Mouse (Mus musculus): ENCODE results near the gene Lbx2.

Lbx2 gene

GRCm38 (mm10) chr6:83132176-83132919 is 46.2 kb downstream of the Lbx2 start:
- no peak for DNase-seq (ENCODE audit: low spot score in 2 of 2)

DNA sequence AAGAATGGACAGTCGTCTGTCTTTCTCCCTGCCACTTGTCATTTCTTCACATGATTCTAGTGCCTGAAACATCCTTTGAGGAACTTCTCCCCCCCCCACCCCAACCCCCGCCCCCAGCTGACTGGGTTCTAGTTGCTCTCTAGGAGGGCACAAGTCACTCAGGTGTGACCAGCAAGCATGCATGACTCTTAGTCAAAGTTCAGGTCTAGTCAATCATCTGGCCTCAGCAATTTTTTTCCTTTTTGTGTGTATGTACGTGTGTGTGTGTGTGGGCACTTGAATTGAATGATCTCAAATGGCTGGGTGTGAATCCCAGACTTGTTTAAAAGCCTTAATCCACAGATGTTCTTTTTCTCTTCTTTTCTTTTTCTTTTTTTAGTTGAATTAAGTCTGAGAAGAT is 48.1 kb downstream of the Lbx2 start:
- DNase-seq (ENCODE audit: low spot score in 2 of 2) = no peak

GRCm38 (mm10) chr6:83134951-83135513 is 48.9 kb downstream of the Lbx2 start, which contains the start of gene Rtkn:
Gene Rtkn (plus strand): TSS chr6:83135463.
- no peak for DNase-seq (ENCODE audit: low spot score in 2 of 2)

GRCm38 (mm10) chr6:83135571-83136161 is 49.5 kb downstream of the Lbx2 start:
- no peak for DNase-seq (ENCODE audit: low spot score in 2 of 2)

DNA sequence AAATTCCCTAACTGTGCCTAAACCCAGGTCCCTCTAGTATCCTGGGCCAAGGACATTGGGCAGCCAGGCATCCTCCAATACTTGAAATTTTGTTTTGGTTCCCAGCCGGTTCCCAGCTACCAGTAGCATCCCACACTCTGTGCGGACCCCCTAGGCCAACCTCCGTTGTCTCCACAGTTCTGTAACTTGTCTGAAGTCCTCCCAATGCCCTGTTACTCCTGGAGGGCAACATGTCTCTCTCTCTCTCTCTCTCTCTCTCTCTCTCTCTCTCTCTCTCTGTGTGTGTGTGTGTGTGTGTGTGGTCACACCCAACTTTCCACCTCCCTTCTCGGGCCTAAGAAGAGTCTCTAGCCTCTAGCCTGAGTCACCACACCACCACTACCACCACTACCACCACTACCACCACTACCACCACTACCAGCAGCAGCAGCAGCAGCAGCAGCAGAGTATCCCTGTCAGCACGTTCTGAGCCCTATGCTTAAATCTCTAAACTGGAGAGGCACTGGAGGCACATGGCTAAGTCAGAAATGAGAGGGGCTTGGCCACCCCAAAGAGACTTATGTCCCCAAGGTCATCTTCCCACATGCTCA is 50.2 kb downstream of the Lbx2 start:
- no peak for DNase-seq (ENCODE audit: low spot score in 2 of 2)

GRCm38 (mm10) chr6:83136881-83137575 is 50.9 kb downstream of the Lbx2 start:
- peak; percentile 78 for DNase-seq (ENCODE audit: low spot score in 2 of 2)

DNA sequence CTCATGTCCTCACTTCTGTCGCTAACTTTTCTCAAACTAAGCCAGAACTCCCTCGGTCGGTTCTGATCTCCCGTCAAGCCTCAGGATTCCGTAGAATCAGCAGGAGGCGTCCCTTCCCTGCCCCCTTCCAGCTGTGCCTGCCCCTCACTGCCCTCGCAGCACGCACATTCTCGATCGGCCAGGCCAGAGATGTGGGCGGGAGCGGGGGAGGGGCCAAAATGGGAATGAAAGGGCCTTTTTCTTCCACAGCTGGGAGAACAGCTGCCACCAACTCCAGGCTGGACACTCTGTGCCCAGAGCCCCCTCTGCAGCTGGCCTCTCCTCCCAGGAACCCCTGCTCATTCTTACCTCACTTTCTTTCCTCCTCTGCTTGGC is 51.4 kb downstream of the Lbx2 start:
- peak; percentile 90 for DNase-seq (ENCODE audit: low spot score in 2 of 2)

Measured in urinary bladder, postnatal 4 days (tissue).